Mouse (Mus musculus) G1E (cell line): Measurements from ENCODE around the gene Wdr26.

ENCODE experiments used
- CTCF ChIP-seq: IDR thresholded peaks from 2 replicates; pipeline ENCODE4 v1.5.1; 2012; ENCODE audit warnings: low read depth, low read length, inconsistent platforms, mixed read lengths
- GATA1 ChIP-seq: IDR thresholded peaks from 2 replicates; pipeline ENCODE4 v1.6.1; 2012; ENCODE audit warnings: borderline replicate concordance, low read length, inconsistent platforms, mixed read lengths
- GATA2 ChIP-seq: IDR thresholded peaks from 2 replicates; pipeline ENCODE4 v1.6.1; 2012; ENCODE audit warnings: low read depth, low read length, inconsistent platforms, borderline replicate concordance
- POLR2AphosphoS5 ChIP-seq: IDR thresholded peaks from 2 replicates; pipeline ENCODE4 v1.6.1; 2012; ENCODE audit warnings: low read depth, low read length, inconsistent platforms; ENCODE audit not compliant: insufficient replicate concordance
- TAL1 ChIP-seq: conservative IDR thresholded peaks from 2 replicates; pipeline ENCODE4 v1.6.1; 2012; ENCODE audit warnings: low read depth, low read length, inconsistent platforms, mixed read lengths

GRCm38 (mm10) chr1:181229046-181229445 is 17.2 kb upstream of the Wdr26 start:
- TF ChIP-seq CTCF: no peak
- no peak for TF ChIP-seq TAL1
- no peak for TF ChIP-seq GATA1
- no peak for TF ChIP-seq POLR2AphosphoS5
- no peak for TF ChIP-seq GATA2
